Mouse (Mus musculus) limb, embryonic 11.5 days (tissue): ENCODE results near the gene Mtmr1. TPM values are rescaled to one million over a fixed set of nuclear protein-coding genes. Genes with fewer than 3 reads are reported as not detected.

ENCODE experiments used
- ATAC-seq: fragments of 200-750 bp; cut with Nextera tagmentation; 2 replicates; pipeline ENCODE4 v1.8.0; 2017; ENCODE audit warnings: low read depth; ENCODE audit not compliant: insufficient number of reproducible peaks, low FRiP score, low TSS enrichment
- DNase-seq: peaks from one replicate; pipeline ENCODE4 v3.0.0-alpha.2; 2015; ENCODE audit warnings: low spot score
- H3K27ac ChIP-seq: fragments of 300-500 bp; sonication (generic); replicated peaks from 2 replicates; pipeline ENCODE4 v1.5.1; 2014; ENCODE audit warnings: low read depth, mild to moderate bottlenecking, low read length
- H3K27me3 ChIP-seq: fragments of 300-500 bp; sonication (generic); 2 replicates; pipeline ENCODE4 v1.6.1; 2014; ENCODE audit warnings: mild to moderate bottlenecking, low read length, mixed read lengths; ENCODE audit not compliant: control insufficient read depth, insufficient read depth
- H3K36me3 ChIP-seq: fragments of 300-500 bp; sonication (generic); 2 replicates; pipeline ENCODE4 v1.6.1; 2014; ENCODE audit warnings: mild to moderate bottlenecking, low read length, moderate library complexity, mixed read lengths; ENCODE audit not compliant: control insufficient read depth, insufficient read depth
- H3K4me1 ChIP-seq: fragments of 300-500 bp; sonication (generic); 2 replicates; pipeline ENCODE4 v1.6.1; 2014; ENCODE audit warnings: low read length, mixed read lengths; ENCODE audit not compliant: control insufficient read depth, insufficient read depth
- H3K4me2 ChIP-seq: fragments of 300-500 bp; sonication (generic); 2 replicates; pipeline ENCODE4 v1.6.1; 2014; ENCODE audit warnings: low read depth, mild to moderate bottlenecking, moderate library complexity; ENCODE audit not compliant: severe bottlenecking
- H3K4me3 ChIP-seq: fragments of 300-500 bp; sonication (generic); 2 replicates; pipeline ENCODE4 v1.5.1; 2014; ENCODE audit warnings: low read depth, low read length
- H3K9ac ChIP-seq: fragments of 300-500 bp; sonication (generic); 2 replicates; pipeline ENCODE4 v1.6.1; 2014; ENCODE audit warnings: mild to moderate bottlenecking, low read length
- H3K9me3 ChIP-seq: fragments of 300-500 bp; sonication (generic); 2 replicates; pipeline ENCODE4 v1.6.1; 2016; ENCODE audit warnings: low read length; ENCODE audit not compliant: control insufficient read depth
- WGBS: fragments of 180-500 bp; shearing (Covaris S2); extraction: QIAGEN DNeasy Blood & Tissue Kit; methylation state at CpG from one replicate; pipeline ENCODE4 v1.1.7; 2014; 5-methylcytosine and 5-hydroxymethylcytosine counted together
- polyA plus RNA-seq: library from polyadenylated mRNA; unstranded; fragments of >200 nt; fragmentation: Nextera tagmentation; extraction: Ambion mirVana; gene quantifications from 2 replicates; pipeline ENCODE4 v1.2.1, GENCODE M21; 2014

Mtmr1 gene
- polyA plus RNA-seq, 1 experiment from 2014 or later = 7.1 TPM

GRCm38 (mm10) chrX:71465417-71465816, 100.9 kb downstream of the Mtmr1 start:
- no peak for ATAC-seq
- Histone ChIP-seq H3K4me1 (no peaks in the 10 kb centered on the region), H3K9me3 (no peaks in the 10 kb centered on the region), H3K27ac (no peak overlapping the region), H3K36me3 (no peaks in the 10 kb centered on the region), H3K4me2 (no peak overlapping the region), H3K4me3 (no peak overlapping the region), H3K9ac (no peak overlapping the region), H3K27me3 (no peaks in the 10 kb centered on the region)
- DNase-seq = no peak
- WGBS = 82% methylated on average over 1 of the region's 1 CpGs

GRCm38 (mm10) chrX:71467491-71467890, 102.9 kb downstream of the Mtmr1 start:
- no peaks in the 10 kb centered on the region for H3K9me3 ChIP-seq
- DNase-seq = no peak
- H3K9ac ChIP-seq = no peak overlapping the region
- no peak overlapping the region for H3K4me2 ChIP-seq
- no peaks in the 10 kb centered on the region for H3K27me3 ChIP-seq
- no peak overlapping the region for H3K27ac ChIP-seq
- no peaks in the 10 kb centered on the region for H3K36me3 ChIP-seq
- no peak overlapping the region for H3K4me3 ChIP-seq
- WGBS = 97% methylated on average over 3 of the region's 3 CpGs
- no peaks in the 10 kb centered on the region for H3K4me1 ChIP-seq
- no peak for ATAC-seq

Other genes with a start within 250 kb of the Mtmr1 start
- 1.7 and 1.9 TPM in 2 replicates for gene Mtm1, start 154.0 kb upstream of the Mtmr1 start, polyA plus RNA-seq
- gene Cd99l2, start 128.1 kb downstream of the Mtmr1 start, polyA plus RNA-seq = 22.1 and 23.4 TPM in 2 replicates
- 670 and 681 TPM in 2 replicates for gene Hmgb3, start 191.2 kb downstream of the Mtmr1 start, polyA plus RNA-seq